Mouse (Mus musculus): ENCODE measurements at regions not wholly inside any gene's neighbourhood (a gene's known extent, or its start where the extent isn't known, plus 50 kb on each side); places are given as distances from the start of the nearest gene placed in this dataset.

GRCm38 (mm10) chr6:58752496-58752895 is 78.8 kb upstream of the Herc3 start:
- ATAC-seq (replicated peaks; ENCODE audit: low FRiP score, low TSS enrichment, poor library complexity, severe bottlenecking), result no peak

DNA sequence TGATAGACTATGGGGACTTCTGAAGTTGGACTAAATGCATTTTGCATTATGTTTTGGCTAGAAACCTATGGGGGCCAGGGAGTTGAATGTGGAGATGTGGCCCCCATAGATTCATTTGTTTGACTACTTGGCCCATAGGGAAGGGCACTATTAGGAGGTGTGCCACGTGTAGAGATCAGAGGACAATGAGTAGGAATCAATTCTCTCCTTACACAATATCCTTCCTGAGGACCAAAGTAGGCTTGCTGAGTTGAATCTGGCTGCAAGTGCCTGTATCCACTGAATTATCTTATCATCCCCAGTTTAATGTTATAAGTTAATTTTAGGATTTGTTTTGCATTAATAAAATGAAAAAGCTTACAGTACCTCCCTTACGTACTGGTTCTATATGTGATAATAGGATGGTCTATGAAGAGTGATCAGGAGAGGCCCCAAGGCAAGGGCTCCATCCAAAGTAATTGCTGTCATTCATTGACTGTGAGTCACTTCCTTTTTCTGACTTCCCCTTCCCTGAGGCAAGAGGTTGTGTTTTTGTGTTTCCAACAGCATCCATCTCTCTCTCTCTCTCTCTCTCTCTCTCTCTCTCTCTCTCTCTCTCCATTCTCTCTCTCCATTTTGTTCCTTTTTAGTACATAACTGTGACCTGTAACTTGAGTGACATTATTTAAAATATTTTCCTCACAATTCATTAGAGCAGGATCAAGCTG is 74.8 kb upstream of the Herc3 start:
- ATAC-seq (replicated peaks; ENCODE audit: low FRiP score, low TSS enrichment, poor library complexity, severe bottlenecking), result no peak

- ATAC-seq (replicated peaks; ENCODE audit: low FRiP score, low TSS enrichment, poor library complexity, severe bottlenecking), result no peak
Measured at GRCm38 (mm10) chr6:58757339-58757738, 73.9 kb upstream of the Herc3 start.

DNA sequence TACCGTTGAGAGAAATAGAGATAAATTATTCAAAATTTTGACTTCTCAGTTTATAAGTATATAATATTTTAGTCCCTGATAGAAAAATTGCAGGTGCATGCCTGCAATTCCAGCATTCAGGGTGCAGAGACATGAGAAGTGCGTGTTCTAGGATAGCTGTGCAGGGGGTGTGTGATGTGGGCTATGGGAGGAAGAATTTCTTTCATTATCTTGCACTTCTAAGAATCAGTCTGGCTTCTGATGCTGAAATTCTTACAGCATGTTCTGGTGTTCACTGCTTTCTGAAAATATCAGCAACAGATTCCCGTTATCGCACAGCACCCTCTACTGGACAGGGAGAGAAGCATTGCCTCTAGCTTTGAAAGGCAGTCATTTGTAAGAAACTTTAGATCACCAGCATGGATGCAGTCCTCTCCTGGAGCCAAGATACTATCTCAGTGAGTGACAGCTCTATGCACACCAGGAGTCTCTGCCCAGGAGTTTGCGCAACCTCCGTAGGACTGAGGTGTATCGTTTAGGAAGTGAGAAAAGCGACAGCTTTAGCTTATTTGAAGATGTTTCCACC is 60.5 kb upstream of the Herc3 start:
- ATAC-seq (replicated peaks; ENCODE audit: low FRiP score, low TSS enrichment, poor library complexity, severe bottlenecking), result peak; percentile 93

GRCm38 (mm10) chr6:58772014-58772413 is 59.3 kb upstream of the Herc3 start:
- peak; percentile 80 for ATAC-seq (replicated peaks; ENCODE audit: low FRiP score, low TSS enrichment, poor library complexity, severe bottlenecking)

Data from megakaryocyte-erythroid progenitor cell, adult 5-6 weeks (primary cell).